Mouse (Mus musculus): ENCODE measurements at regions not wholly inside any gene's neighbourhood (a gene's known extent, or its start where the extent isn't known, plus 50 kb on each side); places are given as distances from the start of the nearest gene placed in this dataset.

DNA sequence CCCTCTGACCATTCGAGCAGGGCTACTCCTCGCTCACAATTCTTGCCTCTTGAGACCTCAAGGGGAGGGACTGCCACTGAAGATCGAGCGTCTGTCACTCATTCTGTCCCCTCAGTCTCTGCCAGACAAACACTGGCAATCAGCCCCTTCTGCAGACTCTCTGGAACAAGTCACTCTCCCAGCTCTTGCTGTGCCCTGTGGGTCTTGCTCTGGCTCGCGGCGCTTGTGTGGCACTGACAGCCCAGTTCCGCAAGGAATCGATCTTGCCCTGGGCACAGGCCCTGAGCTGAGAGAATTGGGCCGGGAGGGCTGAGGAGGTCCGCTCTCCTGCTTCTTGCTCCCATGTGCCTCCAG is 61.0 kb upstream of the Sulf2 start:
- TF ChIP-seq POLR2A (IDR thresholded peaks at IDR 0.05; ENCODE audit: control insufficient read depth, extremely low read depth, insufficient read depth, low read length, poor library complexity), result no peak
- TF ChIP-seq CTCF (IDR thresholded peaks at IDR 0.05; ENCODE audit: borderline replicate concordance, control insufficient read depth, extremely low read depth, insufficient read depth, low read length, poor library complexity), result no peak

Data from thymus, adult 2 months (tissue).